26 mouse cellular contexts compared by ENCODE assay signal in the genomic region with DNA sequence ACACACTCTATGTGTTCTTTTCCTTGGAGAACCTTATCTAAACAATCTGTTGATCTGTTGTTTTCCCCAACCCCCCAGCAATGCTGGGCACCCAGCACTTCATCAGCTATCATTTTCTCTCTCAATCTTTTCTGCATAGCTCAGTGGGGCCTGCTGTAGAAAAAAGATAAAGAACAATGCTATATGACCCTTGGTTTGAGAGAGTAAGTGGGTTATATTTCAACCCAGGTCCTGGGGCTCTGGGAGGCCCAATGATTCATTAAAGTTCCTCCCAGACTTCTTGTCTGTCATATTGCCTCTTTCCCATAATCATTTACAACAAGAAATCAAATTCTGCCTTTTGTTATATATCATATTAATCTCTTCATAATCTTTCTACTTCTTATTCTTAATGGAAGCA. TPM values are rescaled to one million over a fixed set of nuclear protein-coding genes. Genes with fewer than 3 reads are reported as not detected.
"Had no signal": no experiment of that assay in that cellular context is flagged by ENCODE, and none has a peak within 500 bp of the region (broad histone marks: within the 10 kb centered on the region; RNA-seq: fewer than 3 reads in every experiment).

No protein-coding gene starts in this region.

RNA-seq across cellular contexts. Expression of a gene that starts 1.4 kb away (rescaled TPM):
- polyA plus RNA-seq: limb, embryonic 10.5 days; limb, embryonic 11.5 days; limb, embryonic 12.5 days; limb, embryonic 13.5 days; limb, embryonic 14.5 days; limb, embryonic 15.5 days; liver, adult 2 months; liver, embryonic 11.5 days; liver, embryonic 12.5 days; liver, embryonic 13.5 days; liver, embryonic 14.5 days; lung, embryonic 14.5 days; lung, embryonic 15.5 days; lung, embryonic 16.5 days; lung, postnatal 0 days; midbrain, embryonic 10.5 days; midbrain, embryonic 11.5 days; midbrain, embryonic 12.5 days; midbrain, embryonic 13.5 days; midbrain, embryonic 14.5 days; midbrain, embryonic 15.5 days; midbrain, postnatal 0 days; myocyte; neural tube, embryonic 11.5 days; neural tube, embryonic 12.5 days had no signal

RNA-seq across cellular contexts. Expression of a gene that starts 59.8 kb away (rescaled TPM):
- polyA plus RNA-seq: limb, embryonic 11.5 days; limb, embryonic 12.5 days; midbrain, embryonic 10.5 days; midbrain, embryonic 11.5 days; midbrain, embryonic 12.5 days; midbrain, embryonic 13.5 days; midbrain, embryonic 14.5 days; midbrain, embryonic 15.5 days; midbrain, embryonic 16.5 days; myocyte had no signal
